Mouse (Mus musculus): Measurements from ENCODE around the gene Gm38392. TPM values are rescaled to one million over a fixed set of nuclear protein-coding genes. Genes with fewer than 3 reads are reported as not detected.
A peak's percentile ranks its signal among the peaks of the same experiment; 100 is the strongest.

Gene Gm38392
- polyA plus RNA-seq, 1 experiment from 2014 or later, result not detected

GRCm38 (mm10) chr3:88219940-88220339, 67.1 kb downstream of the Gm38392 start:
- no peak overlapping the region for H3K27ac ChIP-seq
- no peak overlapping the region for H3K4me3 ChIP-seq (ENCODE audit: inconsistent target)
- H3K79me2 ChIP-seq (ENCODE audit: inconsistent target), result no peaks in the 10 kb centered on the region
- no peaks in the 10 kb centered on the region for H3K36me3 ChIP-seq (ENCODE audit: inconsistent target)
- WGBS (ENCODE audit: missing documents), result 24% methylated on average over 9 of the region's 9 CpGs

GRCm38 (mm10) chr3:88217679-88218078, 69.3 kb downstream of the Gm38392 start:
- H3K4me3 ChIP-seq (ENCODE audit: inconsistent target), result no peak overlapping the region
- WGBS (ENCODE audit: missing documents), result 80% methylated on average over 1 of the region's 2 CpGs
- no peaks in the 10 kb centered on the region for H3K36me3 ChIP-seq (ENCODE audit: inconsistent target)
- H3K27ac ChIP-seq, result no peak overlapping the region
- no peaks in the 10 kb centered on the region for H3K79me2 ChIP-seq (ENCODE audit: inconsistent target)

- H3K36me3 ChIP-seq (ENCODE audit: inconsistent target), result no peaks in the 10 kb centered on the region
- no peak overlapping the region for H3K4me3 ChIP-seq (ENCODE audit: inconsistent target)
- H3K27ac ChIP-seq, result no peak overlapping the region
- 34% methylated on average over 7 of the region's 7 CpGs for WGBS (ENCODE audit: missing documents)
- no peaks in the 10 kb centered on the region for H3K79me2 ChIP-seq (ENCODE audit: inconsistent target)
Measured at GRCm38 (mm10) chr3:88216534-88217326, 70.3 kb downstream of the Gm38392 start.

DNA sequence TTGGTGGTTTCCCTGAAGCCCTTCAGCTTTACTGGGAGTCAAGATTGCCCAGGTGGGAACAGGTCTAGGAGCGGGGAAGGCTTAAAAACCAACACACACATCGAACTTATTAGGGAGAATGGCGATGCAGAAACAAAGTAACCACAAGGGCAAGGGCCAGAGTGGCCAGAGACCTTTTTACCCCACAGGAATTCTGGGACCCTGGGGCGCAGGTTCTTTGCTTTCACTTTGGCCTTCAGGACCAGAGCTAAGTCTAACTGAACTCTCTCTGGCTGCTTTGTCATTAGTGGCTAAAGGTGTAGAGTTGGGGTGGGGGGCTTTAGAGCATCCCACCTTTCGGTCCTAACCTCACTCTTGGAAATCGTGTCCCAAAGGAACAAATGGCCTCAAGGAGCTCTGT, 70.9 kb downstream of the Gm38392 start:
- Histone ChIP-seq H3K27ac (no peak overlapping the region), H3K4me3 (ENCODE audit: inconsistent target) (no peak overlapping the region), H3K36me3 (ENCODE audit: inconsistent target) (no peaks in the 10 kb centered on the region), H3K79me2 (ENCODE audit: inconsistent target) (no peaks in the 10 kb centered on the region)
- 12% methylated on average over 6 of the region's 6 CpGs for WGBS (ENCODE audit: missing documents)

- H3K79me2 ChIP-seq (ENCODE audit: inconsistent target), result no peaks in the 10 kb centered on the region
- H3K4me3 ChIP-seq (ENCODE audit: inconsistent target), result peak overlapping the region; percentile 9; the same call in 1 of the 2 replicates
- no peaks in the 10 kb centered on the region for H3K36me3 ChIP-seq (ENCODE audit: inconsistent target)
- no peak overlapping the region for H3K27ac ChIP-seq
- 2% methylated on average over 22 of the region's 23 CpGs for WGBS (ENCODE audit: missing documents)
Measured at GRCm38 (mm10) chr3:88215553-88216004, 71.4 kb downstream of the Gm38392 start.

DNA sequence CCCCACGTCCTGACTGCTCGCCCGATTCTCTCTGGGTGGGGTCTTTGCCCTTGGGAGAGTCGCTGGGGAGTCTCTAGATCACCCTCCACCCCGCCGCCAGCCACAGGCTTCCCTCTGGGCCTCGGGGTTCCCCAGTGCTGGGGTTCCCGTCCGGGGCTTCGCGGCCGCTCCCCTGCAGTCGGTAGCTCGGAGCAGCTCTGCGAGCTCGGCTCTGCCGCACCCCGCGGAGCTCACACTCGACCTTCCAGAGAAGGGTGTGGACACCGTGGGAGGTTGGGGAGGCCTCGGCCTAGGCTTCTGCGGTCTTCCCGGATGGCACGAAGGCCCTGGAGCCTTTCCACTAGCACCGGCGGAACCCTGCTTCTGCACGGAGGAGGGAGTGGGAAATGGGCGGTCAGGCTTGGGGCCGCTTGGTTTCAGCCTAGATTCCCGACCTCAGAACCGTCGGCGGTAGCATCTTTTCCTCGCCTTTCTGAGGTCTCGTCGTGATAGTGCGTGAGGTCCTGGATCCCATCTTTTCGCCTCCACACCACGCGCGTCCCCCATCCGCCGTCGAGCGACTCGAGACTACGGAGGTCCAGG, 71.9 kb downstream of the Gm38392 start:
- H3K36me3 ChIP-seq (ENCODE audit: inconsistent target), result no peaks in the 10 kb centered on the region
- no peaks in the 10 kb centered on the region for H3K79me2 ChIP-seq (ENCODE audit: inconsistent target)
- 1% methylated on average over 48 of the region's 48 CpGs for WGBS (ENCODE audit: missing documents)
- no peak overlapping the region for H3K27ac ChIP-seq
- peak overlapping the region; percentile 9; the same call in 1 of the 2 replicates for H3K4me3 ChIP-seq (ENCODE audit: inconsistent target)

GRCm38 (mm10) chr3:88214197-88214938, 72.6 kb downstream of the Gm38392 start:
- Histone ChIP-seq H3K4me3 (ENCODE audit: inconsistent target) (no peak overlapping the region), H3K79me2 (ENCODE audit: inconsistent target) (no peaks in the 10 kb centered on the region), H3K27ac (no peak overlapping the region), H3K36me3 (ENCODE audit: inconsistent target) (no peaks in the 10 kb centered on the region)
- 6% methylated on average over 42 of the region's 42 CpGs for WGBS (ENCODE audit: missing documents)

DNA sequence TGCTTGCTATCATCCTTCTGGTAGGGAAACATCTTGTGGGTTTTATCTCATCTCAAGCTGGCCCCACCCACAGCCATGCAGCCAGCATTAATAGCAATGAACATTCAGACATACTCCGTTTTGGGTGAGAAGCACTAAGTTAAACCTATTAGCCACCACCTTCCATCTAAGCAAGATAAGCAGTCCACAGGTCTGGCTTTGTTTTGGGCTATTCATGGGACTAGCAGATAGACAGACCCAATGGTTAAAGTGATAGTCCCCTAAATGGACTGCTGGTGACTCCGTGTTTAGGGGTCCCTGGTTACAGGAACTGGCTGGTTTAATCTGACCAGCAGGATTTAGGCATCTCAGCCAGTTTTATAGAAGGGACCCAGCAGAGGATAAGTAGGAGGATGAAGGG, 74.0 kb downstream of the Gm38392 start:
- Histone ChIP-seq H3K27ac (no peak overlapping the region), H3K79me2 (ENCODE audit: inconsistent target) (no peaks in the 10 kb centered on the region), H3K4me3 (ENCODE audit: inconsistent target) (no peak overlapping the region), H3K36me3 (ENCODE audit: inconsistent target) (no peaks in the 10 kb centered on the region)
- 17% methylated on average over 2 of the region's 2 CpGs for WGBS (ENCODE audit: missing documents)

DNA sequence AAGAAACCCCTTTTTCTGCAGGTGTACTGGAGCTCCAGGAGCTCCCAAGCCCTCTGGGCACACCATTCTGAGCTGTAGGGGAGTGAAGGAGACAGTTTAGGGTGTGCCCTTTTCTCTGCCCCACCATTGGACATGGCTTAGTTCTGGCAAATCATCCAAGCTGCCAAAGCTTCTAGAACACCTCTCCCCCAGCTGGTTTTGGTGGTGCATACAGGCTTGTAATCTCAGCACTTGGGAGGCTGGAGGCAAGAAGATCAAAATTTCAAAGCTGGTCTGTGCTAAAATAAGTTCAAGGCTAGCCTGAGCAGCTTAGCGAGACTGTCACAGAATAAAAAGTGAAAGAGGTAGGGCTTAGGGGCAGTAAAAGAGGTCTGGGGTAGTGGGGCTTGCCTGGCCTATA, 74.7 kb downstream of the Gm38392 start:
- no peak overlapping the region for H3K27ac ChIP-seq
- H3K36me3 ChIP-seq (ENCODE audit: inconsistent target), result no peaks in the 10 kb centered on the region
- H3K4me3 ChIP-seq (ENCODE audit: inconsistent target), result no peak overlapping the region
- 13% methylated on average over 1 of the region's 1 CpGs for WGBS (ENCODE audit: missing documents)
- no peaks in the 10 kb centered on the region for H3K79me2 ChIP-seq (ENCODE audit: inconsistent target)

GRCm38 (mm10) chr3:88210918-88211317, 76.1 kb downstream of the Gm38392 start:
- H3K79me2 ChIP-seq (ENCODE audit: inconsistent target), result no peaks in the 10 kb centered on the region
- H3K36me3 ChIP-seq (ENCODE audit: inconsistent target), result no peaks in the 10 kb centered on the region
- no peak overlapping the region for H3K27ac ChIP-seq
- WGBS (ENCODE audit: missing documents), result 51% methylated on average over 2 of the region's 2 CpGs
- H3K4me3 ChIP-seq (ENCODE audit: inconsistent target), result no peak overlapping the region

- H3K27ac ChIP-seq, result no peak overlapping the region
- H3K79me2 ChIP-seq (ENCODE audit: inconsistent target), result no peaks in the 10 kb centered on the region
- WGBS (ENCODE audit: missing documents), result 38% methylated on average over 2 of the region's 2 CpGs
- H3K36me3 ChIP-seq (ENCODE audit: inconsistent target), result no peaks in the 10 kb centered on the region
- no peak overlapping the region for H3K4me3 ChIP-seq (ENCODE audit: inconsistent target)
Measured at GRCm38 (mm10) chr3:88210121-88210520, 76.9 kb downstream of the Gm38392 start.

- Histone ChIP-seq H3K36me3 (ENCODE audit: inconsistent target) (no peaks in the 10 kb centered on the region), H3K4me3 (ENCODE audit: inconsistent target) (no peak overlapping the region), H3K27ac (no peak overlapping the region), H3K79me2 (ENCODE audit: inconsistent target) (no peaks in the 10 kb centered on the region)
- WGBS (ENCODE audit: missing documents), result 4% methylated on average over 6 of the region's 6 CpGs
Measured at GRCm38 (mm10) chr3:88209306-88209705, 77.7 kb downstream of the Gm38392 start.

DNA sequence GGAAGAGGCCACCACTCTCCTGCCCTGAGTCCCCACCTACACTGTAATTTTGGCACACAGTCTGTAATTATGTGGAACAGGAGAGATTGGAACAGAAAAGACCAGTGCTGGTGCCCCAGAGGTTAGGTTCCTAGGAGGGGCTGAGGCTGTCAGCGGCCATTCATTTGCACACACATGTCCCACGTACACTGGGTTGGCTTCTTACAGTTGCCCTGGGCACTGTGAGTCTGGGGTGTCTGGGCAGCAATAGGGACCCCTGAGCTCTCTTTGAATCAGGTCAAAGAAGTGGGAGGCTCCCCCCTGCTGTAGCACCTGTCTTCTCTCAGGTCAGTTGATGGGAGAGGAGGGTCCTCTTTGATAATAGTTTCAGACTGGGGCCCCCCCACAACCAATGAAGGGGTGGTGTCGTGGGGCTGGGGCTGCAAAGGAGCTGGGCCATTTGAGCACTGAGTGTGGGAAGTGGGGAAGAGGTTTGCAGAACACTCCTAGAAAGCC, 78.7 kb downstream of the Gm38392 start:
- WGBS (ENCODE audit: missing documents), result 33% methylated on average over 3 of the region's 3 CpGs
- Histone ChIP-seq H3K4me3 (ENCODE audit: inconsistent target) (no peak overlapping the region), H3K79me2 (ENCODE audit: inconsistent target) (no peaks in the 10 kb centered on the region)

DNA sequence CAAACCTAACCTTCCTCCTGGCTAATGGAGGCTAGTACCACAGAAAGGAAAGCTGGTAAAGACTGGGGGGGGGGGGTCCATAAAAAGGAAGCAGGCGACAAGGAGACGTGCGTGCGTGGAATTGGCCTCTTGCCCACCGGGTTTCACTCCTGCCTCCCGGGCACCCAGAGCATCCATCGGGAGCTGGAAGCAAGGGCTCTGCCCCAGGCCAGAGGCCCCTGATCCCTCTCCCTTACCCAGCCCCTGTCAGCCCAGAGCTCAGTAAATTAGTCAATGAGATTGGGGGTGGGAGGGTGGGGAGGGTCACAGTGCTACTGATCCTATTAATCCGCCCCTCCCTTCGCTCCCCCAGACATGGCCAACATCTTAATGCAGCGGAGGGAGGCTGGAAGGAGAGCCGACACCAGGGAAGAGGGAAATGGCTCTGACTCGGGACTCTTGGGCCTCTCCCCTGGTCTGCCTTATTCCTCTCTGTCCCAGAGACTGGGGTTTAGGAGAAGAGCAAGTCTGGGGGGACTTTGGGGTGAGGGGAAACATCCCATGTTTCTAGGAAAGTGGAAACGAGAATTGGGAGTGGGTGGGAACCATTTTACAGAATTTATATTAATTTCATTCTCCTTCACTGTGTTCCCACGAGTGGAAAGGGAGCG, 79.4 kb downstream of the Gm38392 start:
- Histone ChIP-seq H3K36me3 (ENCODE audit: inconsistent target) (no peaks in the 10 kb centered on the region), H3K27ac (no peak overlapping the region), H3K4me3 (ENCODE audit: inconsistent target) (no peak overlapping the region), H3K79me2 (ENCODE audit: inconsistent target) (no peaks in the 10 kb centered on the region)
- 13% methylated on average over 12 of the region's 15 CpGs for WGBS (ENCODE audit: missing documents)

More for the DNA sequence above, 78.7 kb downstream of the Gm38392 start:
- Histone ChIP-seq H3K27ac (no peak overlapping the region), H3K36me3 (ENCODE audit: inconsistent target) (no peaks in the 10 kb centered on the region)

All from macrophage (primary cell).